Mouse (Mus musculus) G1E (cell line): Measurements from ENCODE around the gene Nsun3.

ENCODE experiments used
- CTCF ChIP-seq: IDR thresholded peaks from 2 replicates; pipeline ENCODE4 v1.5.1; 2012; ENCODE audit warnings: low read depth, low read length, inconsistent platforms, mixed read lengths
- GATA1 ChIP-seq: IDR thresholded peaks from 2 replicates; pipeline ENCODE4 v1.6.1; 2012; ENCODE audit warnings: borderline replicate concordance, low read length, inconsistent platforms, mixed read lengths
- GATA2 ChIP-seq: IDR thresholded peaks from 2 replicates; pipeline ENCODE4 v1.6.1; 2012; ENCODE audit warnings: low read depth, low read length, inconsistent platforms, borderline replicate concordance
- POLR2AphosphoS5 ChIP-seq: IDR thresholded peaks from 2 replicates; pipeline ENCODE4 v1.6.1; 2012; ENCODE audit warnings: low read depth, low read length, inconsistent platforms; ENCODE audit not compliant: insufficient replicate concordance
- TAL1 ChIP-seq: conservative IDR thresholded peaks from 2 replicates; pipeline ENCODE4 v1.6.1; 2012; ENCODE audit warnings: low read depth, low read length, inconsistent platforms, mixed read lengths

- no peak for TF ChIP-seq TAL1
- no peak for TF ChIP-seq CTCF
- no peak for TF ChIP-seq POLR2AphosphoS5
- no peak for TF ChIP-seq GATA1
- no peak for TF ChIP-seq GATA2
Observed at GRCm38 (mm10) chr16:62686073-62686472, 100.5 kb downstream of the Nsun3 start.
